Mouse (Mus musculus): ENCODE results near the gene Trak2.

GRCm38 (mm10) chr1:58953686-58954434 is 19.4 kb downstream of the Trak2 start:
- no peak for TF ChIP-seq CTCF (IDR thresholded peaks at IDR 0.05; ENCODE audit: control insufficient read depth, insufficient read depth, low read length)
- TF ChIP-seq POLR2A (IDR thresholded peaks at IDR 0.05; ENCODE audit: borderline replicate concordance, control insufficient read depth, low read depth, low read length), result no peak

Measured in bone marrow, adult 2 months (tissue).